Mouse (Mus musculus): ENCODE results near the gene Grb7. TPM values are rescaled to one million over a fixed set of nuclear protein-coding genes. Genes with fewer than 3 reads are reported as not detected.
A peak's percentile ranks its signal among the peaks of the same experiment; 100 is the strongest.

Gene Grb7
- 1 to 10 TPM; 1.1 to 1.6 TPM for total RNA-seq (2021)
- long read RNA-seq, experiment 1, partial matches to known transcripts: 1 of 1 reads
- long read RNA-seq, experiment 1, other reads (novel, unspliced or antisense): 0 of 1 reads
- long read RNA-seq, experiment 2, partial matches to known transcripts: 0 of 1 reads
- long read RNA-seq, experiment 2, other reads (novel, unspliced or antisense): 0 of 1 reads

GRCm38 (mm10) chr11:98446213-98446561 is at the start of gene Grb7:
TSS of gene Grb7 (plus strand) at chr11:98446394.
- DNase-seq (ENCODE audit: low spot score in 2 of 2): no peak

- DNase-seq (ENCODE audit: low spot score in 2 of 2): no peak
Observed at GRCm38 (mm10) chr11:98397946-98398345, 48.2 kb upstream of the Grb7 start.

GRCm38 (mm10) chr11:98400161-98400726 is 46.0 kb upstream of the Grb7 start, which contains the start of gene Pgap3:
TSS of gene Pgap3 (minus strand) at chr11:98400490.
- peak; percentile 90 to 92 for DNase-seq (ENCODE audit: low spot score in 2 of 2)

- no peak for DNase-seq (ENCODE audit: low spot score in 2 of 2)
Observed at GRCm38 (mm10) chr11:98400816-98401215, 45.4 kb upstream of the Grb7 start.

GRCm38 (mm10) chr11:98406621-98407020 is 39.6 kb upstream of the Grb7 start:
- no peak for DNase-seq (ENCODE audit: low spot score in 2 of 2)

- DNase-seq (ENCODE audit: low spot score in 2 of 2): no peak
Observed at GRCm38 (mm10) chr11:98408872-98409271, 37.3 kb upstream of the Grb7 start.

- DNase-seq (ENCODE audit: low spot score in 2 of 2): no peak
Observed at GRCm38 (mm10) chr11:98409341-98409822, 36.8 kb upstream of the Grb7 start.

- no peak for DNase-seq (ENCODE audit: low spot score in 2 of 2)
Observed at GRCm38 (mm10) chr11:98412273-98412796, 33.9 kb upstream of the Grb7 start, which contains the start of gene Erbb2. TSS of gene Erbb2 (plus strand) at chr11:98412470.

- DNase-seq (ENCODE audit: low spot score in 2 of 2): no peak
Observed at GRCm38 (mm10) chr11:98412797-98413301, 33.3 kb upstream of the Grb7 start.

- no peak for DNase-seq (ENCODE audit: low spot score in 2 of 2)
Observed at GRCm38 (mm10) chr11:98413731-98414130, 32.5 kb upstream of the Grb7 start.

- no peak for DNase-seq (ENCODE audit: low spot score in 2 of 2)
Observed at GRCm38 (mm10) chr11:98414162-98414561, 32.0 kb upstream of the Grb7 start.

GRCm38 (mm10) chr11:98417074-98417473 is 29.1 kb upstream of the Grb7 start:
- no peak for DNase-seq (ENCODE audit: low spot score in 2 of 2)

GRCm38 (mm10) chr11:98418273-98418672 is 27.9 kb upstream of the Grb7 start:
- DNase-seq (ENCODE audit: low spot score in 2 of 2): no peak

GRCm38 (mm10) chr11:98418939-98419547 is 27.2 kb upstream of the Grb7 start:
- DNase-seq (ENCODE audit: low spot score in 2 of 2): no peak

GRCm38 (mm10) chr11:98426592-98426991 is 19.6 kb upstream of the Grb7 start:
- DNase-seq (ENCODE audit: low spot score in 2 of 2): no peak

- DNase-seq (ENCODE audit: low spot score in 2 of 2): no peak
Observed at GRCm38 (mm10) chr11:98428436-98428835, 17.8 kb upstream of the Grb7 start.

GRCm38 (mm10) chr11:98431743-98432502 is 14.3 kb upstream of the Grb7 start:
- DNase-seq (ENCODE audit: low spot score in 2 of 2): no peak

GRCm38 (mm10) chr11:98435723-98436122 is 10.5 kb upstream of the Grb7 start:
- DNase-seq (ENCODE audit: low spot score in 2 of 2): no peak

GRCm38 (mm10) chr11:98437441-98437840 is 8.8 kb upstream of the Grb7 start:
- no peak for DNase-seq (ENCODE audit: low spot score in 2 of 2)

GRCm38 (mm10) chr11:98438331-98439158 is 7.6 kb upstream of the Grb7 start, which contains the start of gene Mien1:
TSS of gene Mien1 (minus strand) at chr11:98438991.
- DNase-seq (ENCODE audit: low spot score in 2 of 2): peak; percentile 96 to 98
